Mouse (Mus musculus) spleen, postnatal 4 days (tissue): ENCODE measurements at regions not wholly inside any gene's neighbourhood (a gene's known extent, or its start where the extent isn't known, plus 50 kb on each side); places are given as distances from the start of the nearest gene placed in this dataset.

Source experiments
- DNase-seq, 2 experiments: peaks; one replicate each; pipeline ENCODE4 v3.0.0; 2022; ENCODE audit warnings: low spot score in 2 of 2

DNA sequence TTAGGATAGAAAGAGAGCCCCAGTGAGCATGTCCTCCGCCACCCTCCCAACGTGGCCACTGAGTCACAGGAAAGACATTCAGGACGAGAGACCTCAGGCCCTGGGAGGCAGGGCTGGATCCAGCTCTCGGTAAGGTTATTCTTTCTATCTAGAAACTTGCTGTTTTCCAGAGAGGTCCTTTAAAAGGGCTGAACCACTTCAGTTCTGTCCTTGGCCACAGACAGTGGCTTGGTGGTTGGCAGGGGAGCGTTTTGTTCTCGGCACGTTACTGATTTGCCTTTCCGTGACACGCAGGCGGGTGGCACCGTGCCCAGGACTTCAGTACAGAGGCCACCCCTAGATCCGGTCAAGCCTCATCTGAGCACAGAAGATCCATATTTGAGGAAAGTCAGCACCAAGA lies 130.4 kb upstream of the Slc38a2 start:
- peak in 1 of 2 experiments; percentile 53 for DNase-seq

DNA sequence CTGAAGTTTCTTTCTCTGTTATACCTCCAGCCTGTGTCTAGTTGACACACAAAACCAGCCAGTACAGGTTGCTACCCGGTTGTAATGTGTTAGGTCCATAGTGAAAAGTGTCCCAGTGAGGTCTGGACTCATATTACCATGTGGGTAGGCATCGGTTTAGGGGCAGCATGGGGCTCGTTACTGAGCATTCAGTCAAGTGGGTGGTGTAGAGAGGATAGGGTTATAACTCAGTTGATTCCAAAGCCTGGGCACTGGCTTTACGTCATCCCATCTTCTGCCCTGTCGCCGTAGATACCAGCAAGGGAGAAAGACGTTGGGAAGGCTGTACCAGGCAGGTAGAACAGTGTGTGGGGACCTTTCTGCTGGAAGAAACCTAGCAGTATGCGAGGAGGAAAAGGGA lies 129.2 kb upstream of the Slc38a2 start:
- DNase-seq = peak in 1 of 2 experiments; percentile 26

DNA sequence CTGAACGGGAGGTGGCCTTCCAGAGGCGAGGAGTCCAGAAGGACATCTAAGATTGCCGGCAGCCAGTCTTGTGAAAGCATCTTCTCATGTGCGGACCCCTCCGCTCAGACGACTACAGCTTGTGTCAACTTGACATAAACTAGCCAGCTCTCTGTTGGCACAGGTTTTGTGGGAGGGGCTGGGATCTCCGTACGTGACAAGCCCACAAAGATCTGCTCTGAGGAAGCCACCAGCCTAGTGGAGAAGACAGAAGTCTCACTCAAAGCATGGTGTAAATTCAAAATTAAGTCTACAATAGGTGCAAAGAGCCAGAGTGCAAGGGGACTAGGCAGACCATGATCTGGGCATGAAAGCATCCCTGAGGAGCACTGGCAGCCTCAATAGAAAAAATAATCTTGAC lies 128.4 kb upstream of the Slc38a2 start:
- peak in 1 of 2 experiments; percentile 41 for DNase-seq

DNA sequence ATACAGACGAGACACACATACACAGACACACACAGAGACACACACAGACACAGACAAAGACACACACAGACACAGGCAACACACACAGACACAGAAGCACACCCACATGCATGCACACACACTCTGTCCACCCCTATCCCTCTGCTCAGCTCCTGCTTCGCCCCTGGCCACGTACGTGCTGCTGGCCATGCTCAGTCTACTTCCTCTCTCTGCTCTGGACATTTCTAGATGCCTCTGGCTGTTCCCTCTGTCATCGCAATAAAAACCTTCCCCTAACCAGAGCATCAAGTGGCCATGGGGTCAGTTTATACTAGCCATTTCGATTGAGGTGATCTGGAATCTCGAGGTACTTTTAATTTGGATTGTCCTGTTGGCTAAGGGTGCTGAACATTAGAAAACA lies 118.9 kb upstream of the Slc38a2 start:
- no peak for DNase-seq

DNA sequence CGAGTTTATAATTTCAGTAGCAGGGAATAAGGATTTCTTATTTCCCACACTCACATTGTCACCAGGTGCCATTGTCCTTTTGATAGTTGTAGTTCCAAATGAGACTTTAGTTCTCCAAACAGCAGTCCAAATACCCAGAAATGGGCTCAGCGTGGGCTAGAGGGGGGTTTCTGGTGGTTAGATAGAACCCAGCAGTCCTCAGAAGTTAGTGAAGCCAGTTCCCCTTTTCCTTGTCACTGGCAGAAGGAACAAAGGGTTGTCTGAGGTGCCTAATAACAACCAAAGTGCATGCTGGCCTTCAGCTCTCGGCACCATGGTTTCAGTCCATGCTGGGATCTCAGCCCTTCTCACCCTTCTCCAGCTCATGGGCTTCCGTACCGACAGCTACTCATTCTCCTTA lies 118.1 kb upstream of the Slc38a2 start:
- no peak for DNase-seq

DNA sequence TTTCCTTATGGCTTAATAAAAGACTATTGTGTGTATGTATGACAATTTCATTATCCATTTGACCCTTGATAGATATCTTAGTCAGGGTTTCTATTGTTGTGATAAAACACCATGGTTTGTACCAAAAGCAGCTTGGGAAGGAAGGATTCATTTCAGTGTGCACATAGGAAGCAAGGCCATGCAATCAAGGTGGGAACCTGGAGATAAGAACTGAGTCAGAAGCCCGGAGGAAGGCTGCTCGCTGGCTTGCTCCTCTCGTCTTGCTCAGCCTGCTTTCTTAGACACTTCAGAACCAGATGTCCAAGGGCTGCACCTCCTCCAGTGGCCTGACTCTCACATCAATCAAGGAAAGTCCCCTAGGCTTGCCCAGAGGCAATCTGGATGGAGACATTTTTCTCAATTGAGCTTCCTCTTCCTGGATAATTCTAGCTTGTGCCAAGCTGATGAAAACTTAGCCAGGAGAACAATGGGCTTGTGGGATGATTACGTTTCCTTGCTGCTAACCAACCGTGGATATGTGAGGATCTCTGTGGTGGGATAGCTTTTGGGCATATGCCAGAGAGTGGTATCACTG lies 117.6 kb upstream of the Slc38a2 start:
- DNase-seq = no peak

DNA sequence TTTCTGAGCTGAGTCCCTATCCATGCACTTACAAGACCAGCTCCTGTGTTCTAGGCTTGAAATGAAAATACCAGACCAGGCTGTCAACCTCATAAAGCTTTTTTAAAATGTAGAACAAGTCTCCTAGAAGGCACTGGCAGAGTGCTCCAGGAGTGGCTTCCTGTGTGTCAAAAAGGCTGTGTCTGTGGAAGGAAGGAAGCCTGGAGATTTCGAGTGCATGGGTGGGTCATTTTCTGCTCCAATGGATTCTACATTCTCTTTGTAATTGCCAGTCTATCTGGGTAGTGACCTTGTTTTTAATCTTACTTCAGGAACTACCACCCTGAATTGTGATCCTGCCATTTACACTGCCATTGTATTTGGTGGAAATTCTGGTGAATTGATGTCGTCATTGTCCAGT lies 113.9 kb upstream of the Slc38a2 start:
- DNase-seq = peak in 1 of 2 experiments; percentile 34

DNA sequence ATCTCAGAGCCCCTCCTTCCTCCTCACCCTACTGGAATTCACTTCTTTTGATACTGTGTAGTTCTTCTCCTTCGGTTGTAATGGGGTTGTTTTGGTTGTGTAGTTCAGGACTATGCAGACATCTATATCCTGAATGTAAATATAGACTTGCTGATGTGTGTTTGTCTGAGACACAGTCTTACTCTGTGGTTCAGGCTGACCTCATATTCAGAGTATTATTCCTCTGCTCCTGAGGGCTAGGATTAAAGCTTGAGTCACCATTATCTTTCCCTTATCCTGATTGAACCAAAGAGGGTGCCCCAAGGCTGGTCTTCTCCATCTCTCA lies 103.2 kb upstream of the Slc38a2 start:
- no peak for DNase-seq

DNA sequence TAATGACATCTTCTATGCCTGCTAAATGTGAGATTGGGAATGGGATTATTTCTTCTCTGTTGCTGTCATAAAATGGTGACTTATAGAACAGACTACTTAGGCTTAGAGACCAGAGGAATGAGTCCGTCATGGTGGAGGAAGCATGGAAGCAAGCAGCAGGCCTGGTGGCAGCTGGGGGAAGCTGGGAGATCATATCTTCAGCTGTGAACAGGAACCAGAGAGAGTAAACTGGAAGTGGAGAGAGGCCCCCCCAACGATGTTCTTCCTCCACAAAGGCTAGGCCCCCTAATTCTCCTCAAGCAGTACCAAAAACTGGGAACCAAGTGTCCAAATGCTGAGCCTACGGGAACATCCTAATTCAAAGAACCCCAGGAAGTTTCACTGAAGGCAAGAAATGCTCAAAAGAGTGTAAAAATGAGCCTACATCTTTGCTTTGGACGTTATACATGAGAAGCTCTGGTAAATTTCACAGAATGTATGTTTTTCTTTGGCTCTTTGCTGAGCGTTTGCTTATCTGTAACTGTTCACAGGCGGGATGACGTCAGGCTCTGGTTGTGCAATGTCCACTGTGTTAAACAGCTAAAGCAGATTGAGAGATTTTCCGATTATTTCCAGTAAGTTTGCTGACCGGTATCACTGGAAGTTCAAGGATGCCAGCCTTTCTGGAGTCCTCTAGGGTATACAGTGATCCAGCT lies 102.7 kb upstream of the Slc38a2 start:
- DNase-seq = peak; percentile 10 to 49

DNA sequence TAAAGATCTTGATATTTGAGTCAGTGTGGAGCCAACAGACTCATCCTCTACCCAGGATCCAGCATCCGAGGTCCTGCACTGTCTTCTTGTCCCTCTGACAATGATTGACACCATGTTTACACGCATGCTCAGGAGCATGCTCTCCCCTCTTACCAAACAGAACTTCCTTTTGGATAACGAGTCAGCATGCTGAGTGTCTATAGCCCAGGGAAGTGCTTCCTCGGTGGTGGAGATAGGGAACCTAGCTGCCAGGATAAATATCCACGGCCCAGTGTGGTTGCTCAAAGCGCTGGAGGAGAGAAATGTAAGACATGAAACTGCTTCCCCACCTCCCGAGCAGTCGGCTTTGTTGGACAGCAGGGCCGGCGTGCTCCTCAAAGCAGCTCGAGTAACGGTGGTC lies 99.7 kb upstream of the Slc38a2 start:
- peak in 1 of 2 experiments; percentile 51 for DNase-seq

DNA sequence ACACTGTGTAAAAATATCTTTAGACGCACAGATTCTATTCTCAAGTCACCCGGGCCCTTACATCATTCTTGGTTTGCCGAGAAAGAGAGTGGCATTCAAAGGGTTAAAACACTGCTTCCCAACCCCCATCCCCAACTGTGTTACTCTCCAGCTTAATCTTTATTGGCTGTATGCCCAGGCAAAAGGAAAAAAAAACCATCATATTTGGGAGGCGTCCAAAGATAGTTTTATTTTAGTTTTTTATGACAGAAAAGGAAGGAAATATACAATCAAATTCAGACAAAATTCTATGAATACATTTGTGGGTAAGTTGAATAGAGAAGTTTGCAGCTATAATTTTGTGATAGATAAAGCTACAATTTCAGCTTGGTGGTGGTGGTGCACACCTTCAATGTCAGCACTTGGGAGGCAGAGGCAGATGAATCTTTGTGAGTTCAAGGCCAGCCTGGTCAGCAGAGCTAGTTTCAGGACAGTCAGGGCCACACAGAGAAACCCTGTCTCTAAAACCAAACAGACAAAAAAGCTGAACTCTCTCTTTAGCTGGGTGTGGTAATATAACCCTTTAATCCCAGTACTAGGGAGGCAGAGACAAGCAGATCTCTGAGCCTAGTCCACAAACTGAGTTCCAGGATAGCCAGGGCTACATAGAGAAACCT lies 98.2 kb upstream of the Slc38a2 start:
- peak; percentile 12 to 40 for DNase-seq

DNA sequence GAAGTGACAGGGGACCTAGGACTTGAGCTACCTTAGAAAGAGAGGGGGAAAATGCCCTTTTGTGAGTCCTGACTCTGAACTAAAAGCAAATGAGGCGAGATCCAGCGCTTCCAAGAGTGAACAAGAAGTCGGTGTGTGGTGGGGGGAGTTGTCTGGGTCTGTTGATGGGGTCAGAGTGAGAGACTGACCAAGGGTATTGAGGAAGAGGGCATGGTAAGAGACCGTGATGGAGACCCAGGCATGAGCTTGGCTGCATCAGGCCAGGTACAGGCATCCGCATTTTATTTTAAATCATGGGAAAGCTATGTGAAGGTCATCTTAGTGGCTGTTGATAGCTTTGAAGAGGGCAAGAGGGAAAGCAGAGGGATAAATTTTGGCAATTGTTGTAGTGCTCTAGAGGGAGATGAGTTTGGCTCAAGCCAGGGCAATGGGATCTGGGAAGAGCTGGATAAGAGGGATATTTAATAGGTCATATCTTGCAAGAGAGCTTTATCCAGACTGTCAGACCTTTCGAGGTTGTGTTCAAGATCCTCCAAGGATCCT lies 94.7 kb upstream of the Slc38a2 start:
- peak; percentile 3 to 53 for DNase-seq

DNA sequence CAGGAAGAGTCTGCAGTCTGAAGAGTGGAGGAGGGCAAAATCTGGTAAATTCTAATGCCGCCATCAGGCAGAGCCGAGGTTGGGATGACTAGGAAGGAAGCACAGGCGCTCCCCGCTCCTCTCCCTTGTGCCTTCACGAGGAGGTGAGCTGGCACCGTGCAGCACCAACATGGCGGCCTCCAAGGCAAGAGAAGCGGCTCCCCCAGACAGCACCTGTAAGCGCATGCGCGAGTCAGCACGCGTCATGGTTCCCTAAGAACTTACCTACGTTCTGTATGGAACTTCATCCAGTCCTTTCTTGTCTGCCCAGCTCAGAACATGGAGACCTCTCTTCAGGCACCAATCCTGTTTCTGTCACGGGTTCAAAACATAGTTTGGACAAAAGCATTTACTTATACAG lies 93.7 kb upstream of the Slc38a2 start:
- DNase-seq = peak; percentile 10 to 49

DNA sequence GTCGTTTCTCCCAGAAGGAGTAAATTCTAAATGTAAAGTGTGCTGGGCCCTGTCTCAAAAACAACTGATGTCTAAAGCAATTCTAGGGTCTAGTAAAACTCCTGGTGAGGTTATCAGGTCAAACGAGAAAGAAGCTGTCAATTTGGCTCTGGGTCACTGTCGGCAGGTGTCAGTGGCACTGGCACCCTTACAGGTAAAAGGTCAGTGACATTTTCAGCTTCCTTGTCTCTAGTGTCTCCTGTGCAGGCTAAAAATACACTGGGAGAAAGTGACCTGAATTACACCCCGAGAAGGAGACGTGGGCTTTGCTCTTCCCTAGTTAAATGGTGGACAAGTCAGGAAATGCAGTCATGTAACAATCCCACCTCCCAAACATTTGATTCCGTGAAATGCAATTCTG lies 91.8 kb upstream of the Slc38a2 start:
- DNase-seq = no peak

DNA sequence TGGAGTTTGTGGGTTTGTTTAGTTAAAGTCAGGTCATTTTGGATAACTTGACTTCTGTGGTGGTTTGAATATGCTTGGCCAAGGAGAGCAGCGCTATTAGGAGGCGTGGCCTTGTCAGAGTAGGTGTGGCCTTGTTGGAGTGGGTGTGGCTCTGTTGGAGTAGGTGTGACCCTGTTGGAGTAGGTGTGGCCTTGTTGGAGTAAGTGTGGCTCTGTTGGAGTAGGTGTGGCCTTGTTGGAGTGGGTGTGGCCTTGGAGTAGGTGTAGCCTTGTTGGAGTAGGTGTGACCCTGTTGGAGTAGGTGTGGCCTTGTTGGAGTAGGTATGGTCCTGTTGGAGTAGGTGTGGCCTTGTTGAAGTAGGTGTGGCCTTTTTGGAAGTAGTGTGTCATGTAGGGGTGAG lies 88.4 kb upstream of the Slc38a2 start:
- DNase-seq = peak; percentile 11 to 53

DNA sequence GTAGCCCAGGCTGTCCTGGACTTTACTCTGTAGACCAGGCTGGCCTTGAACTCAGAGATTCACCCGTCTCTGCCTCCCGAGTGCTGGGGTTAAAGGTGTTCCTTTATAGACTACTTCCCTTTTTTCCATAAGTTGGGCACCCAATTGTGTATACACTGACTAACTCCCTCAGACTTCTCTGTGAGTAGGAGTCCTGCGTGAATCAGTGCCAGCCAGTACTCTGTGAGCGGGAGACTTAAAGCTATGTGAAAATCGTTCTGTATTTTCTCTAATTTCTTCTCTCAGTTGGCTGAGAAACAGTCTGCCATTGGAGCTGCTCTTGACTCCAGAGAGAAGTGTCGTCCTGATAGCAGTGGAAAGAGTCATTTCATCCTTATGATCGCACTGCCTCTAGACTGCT lies 85.0 kb upstream of the Slc38a2 start:
- peak in 1 of 2 experiments; percentile 4 for DNase-seq

DNA sequence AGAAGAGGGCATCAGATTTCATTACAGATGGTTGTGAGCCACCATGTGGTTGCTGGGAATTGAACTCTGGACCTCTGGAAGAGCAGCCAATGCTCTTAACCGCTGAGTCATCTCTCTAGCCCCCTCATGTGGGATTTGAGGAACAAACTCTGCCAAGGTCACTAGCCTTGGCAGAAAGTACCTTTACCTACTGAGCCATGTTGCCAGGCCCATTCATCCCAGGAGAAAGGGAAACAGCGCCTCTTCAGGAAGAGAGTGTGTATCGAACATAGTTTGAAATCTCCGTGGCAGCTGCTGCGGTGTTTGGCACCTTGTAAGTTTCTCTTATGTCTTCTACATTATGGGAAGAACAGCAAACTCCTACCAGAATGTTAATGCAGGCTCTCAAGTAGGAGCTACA lies 82.0 kb upstream of the Slc38a2 start:
- no peak for DNase-seq

DNA sequence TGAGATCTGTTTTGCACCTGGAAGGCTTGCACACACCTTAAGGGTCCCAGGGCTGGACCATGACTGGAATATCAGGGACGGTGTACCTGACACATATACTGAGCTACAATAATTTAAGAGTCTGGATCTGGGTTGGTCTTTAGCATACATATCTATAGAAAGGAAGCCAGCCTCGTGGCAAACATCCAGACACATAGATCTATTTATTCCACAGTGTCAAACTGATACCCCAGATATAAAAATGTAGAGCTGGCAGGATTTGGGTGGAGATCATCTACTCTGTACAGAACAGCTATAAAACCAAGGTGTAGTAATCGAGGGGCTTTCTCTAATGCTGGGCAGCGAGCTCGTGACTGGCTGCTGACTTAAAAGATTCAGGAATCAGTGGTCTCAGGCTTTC lies 81.1 kb upstream of the Slc38a2 start:
- DNase-seq = no peak

DNA sequence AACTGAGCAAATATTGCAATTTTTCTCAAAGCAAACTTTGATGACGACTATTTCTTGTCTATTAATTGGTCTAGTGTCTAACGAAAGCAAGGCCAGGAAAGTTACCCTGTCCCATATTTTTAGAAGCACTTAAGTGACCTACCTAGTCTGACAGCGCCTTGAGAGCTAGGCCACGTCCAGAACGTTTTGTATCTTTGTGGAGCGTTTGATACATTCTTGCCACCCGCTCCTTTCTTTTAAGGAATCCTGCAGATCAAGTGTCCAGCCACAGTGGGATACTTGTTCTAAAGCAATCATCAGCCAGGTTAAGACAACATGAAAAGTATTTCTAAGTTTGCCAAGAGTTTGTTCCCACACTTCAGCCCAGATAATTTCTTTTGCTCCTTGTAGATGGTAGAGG lies 79.8 kb upstream of the Slc38a2 start:
- no peak for DNase-seq

DNA sequence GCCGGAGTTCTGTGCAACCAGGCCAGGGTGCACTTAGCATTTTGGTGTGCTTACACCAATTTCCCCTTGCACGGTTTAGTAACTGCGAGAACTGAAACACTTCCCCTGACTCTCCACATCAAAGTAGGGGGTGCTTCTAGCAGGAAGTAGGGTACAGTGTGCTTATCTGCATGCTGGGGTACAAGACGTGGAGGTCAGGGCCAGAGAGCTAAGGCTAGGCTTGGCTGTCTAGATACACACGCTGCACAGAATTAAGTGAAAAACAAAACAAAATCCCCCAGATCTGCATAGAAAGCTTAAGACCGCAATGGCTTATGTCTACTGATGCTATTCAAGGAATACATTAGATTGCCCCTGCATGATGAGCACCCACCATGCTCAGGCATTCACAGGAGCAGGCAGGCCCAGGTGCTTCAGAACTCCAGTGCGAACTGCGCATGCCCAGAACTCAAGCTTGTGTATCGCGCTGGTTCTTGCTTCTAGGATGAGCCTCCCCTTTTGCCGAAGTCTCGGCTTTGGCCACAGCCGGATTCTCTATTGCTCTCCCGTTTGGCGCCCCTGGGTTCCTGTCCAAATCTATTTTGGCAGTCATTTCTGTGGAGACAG lies 78.9 kb upstream of the Slc38a2 start:
- DNase-seq = no peak

DNA sequence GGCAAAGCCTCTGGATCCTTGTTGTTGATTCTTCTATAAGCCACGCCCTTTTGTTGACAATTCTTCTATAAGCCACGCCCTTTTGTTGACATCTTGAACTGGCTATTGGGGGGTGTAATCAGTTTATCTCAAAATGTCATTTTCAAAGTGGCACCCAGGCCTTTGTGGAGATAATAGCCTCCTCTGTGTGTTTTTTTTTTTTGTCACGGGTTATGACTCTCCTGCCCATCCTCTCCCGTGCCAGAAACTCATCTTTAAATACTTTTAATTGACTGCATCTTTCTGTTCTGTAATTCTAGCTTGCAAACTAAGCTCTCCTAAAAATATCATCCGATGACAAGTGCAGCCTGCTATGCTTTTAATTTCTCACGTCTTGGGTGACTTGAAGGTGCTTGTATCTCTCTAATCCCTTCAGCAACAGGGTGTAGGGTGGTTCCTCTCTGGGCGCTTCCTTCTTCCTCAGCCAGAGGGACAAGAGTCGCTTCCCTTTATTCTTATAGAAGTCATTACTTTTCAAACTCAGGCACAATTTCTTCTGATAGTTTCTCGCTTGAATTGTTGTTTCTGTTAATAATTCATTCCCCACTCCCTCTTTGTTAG lies 77.0 kb upstream of the Slc38a2 start:
- DNase-seq = no peak

DNA sequence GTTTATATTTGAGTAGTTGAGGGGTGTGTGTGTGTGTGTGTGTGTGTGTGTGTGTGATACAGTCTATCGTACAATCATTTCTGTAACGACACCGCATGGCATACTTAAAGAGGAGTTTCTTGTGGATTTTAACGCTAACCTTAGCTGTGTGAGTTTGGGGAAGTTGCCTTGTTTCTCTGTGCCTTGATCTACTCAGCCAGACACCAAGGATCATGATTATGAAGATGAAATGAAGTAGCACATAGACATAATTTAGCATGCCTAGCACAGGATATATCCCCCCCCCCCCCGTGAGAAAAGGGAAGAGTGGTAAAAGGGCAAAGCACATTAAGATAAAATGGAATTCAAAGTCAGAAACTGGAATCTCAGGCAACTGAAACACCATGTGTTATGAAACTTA lies 75.6 kb upstream of the Slc38a2 start:
- no peak for DNase-seq
